Mouse (Mus musculus) kidney, postnatal 4 days (tissue): Measurements from ENCODE around the gene H2-DMb1.
A peak's percentile ranks its signal among the peaks of the same experiment; 100 is the strongest.

Experiments
- DNase-seq, 2 experiments: peaks; one replicate each; pipeline ENCODE4 v3.0.0; 2021; ENCODE audit warnings: mixed read lengths in 2 of 2

H2-DMb1 gene

DNA sequence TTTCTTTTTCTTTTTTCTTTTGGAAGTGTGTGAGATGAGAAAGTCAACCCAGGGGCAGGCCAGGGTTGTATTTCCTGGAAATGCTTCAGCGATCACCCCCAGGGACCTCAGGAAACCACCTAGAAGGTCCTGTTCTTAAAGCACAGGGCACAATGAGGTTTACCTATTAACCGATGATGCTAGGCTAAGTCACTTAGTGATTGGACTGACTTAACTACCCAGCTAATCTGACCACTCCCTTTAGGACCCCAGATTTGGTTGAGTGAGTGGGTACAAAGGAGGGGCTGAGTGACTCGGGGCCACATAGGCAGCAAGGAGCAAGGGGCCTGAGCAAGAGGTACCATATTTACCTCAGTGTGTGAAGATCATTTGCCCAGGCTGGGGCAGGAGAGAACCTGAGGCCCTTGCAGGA lies 7.9 kb upstream of the H2-DMb1 start:
- peak in 1 of 2 experiments; percentile 29 for DNase-seq

DNA sequence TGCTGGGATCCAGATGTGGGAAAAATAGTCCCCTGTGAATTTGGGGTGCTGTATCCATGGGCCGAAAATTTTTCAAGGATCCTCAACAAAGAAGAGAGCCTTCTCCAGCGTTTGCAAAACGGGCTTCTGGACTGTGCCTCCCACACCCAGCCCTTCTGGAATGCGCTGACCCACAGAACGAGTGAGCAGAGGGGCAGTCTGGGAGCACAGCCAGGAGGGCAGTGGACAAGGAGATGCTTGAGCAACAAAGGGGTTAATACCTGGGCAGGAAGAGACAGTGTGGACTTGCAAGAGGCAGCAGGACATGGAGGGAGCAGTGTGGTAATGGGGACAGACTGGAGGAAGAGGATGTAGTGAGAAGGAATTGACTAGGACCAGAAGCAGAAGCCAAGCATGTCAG lies 2.7 kb downstream of the H2-DMb1 start:
- DNase-seq: peak; percentile 18 to 58

DNA sequence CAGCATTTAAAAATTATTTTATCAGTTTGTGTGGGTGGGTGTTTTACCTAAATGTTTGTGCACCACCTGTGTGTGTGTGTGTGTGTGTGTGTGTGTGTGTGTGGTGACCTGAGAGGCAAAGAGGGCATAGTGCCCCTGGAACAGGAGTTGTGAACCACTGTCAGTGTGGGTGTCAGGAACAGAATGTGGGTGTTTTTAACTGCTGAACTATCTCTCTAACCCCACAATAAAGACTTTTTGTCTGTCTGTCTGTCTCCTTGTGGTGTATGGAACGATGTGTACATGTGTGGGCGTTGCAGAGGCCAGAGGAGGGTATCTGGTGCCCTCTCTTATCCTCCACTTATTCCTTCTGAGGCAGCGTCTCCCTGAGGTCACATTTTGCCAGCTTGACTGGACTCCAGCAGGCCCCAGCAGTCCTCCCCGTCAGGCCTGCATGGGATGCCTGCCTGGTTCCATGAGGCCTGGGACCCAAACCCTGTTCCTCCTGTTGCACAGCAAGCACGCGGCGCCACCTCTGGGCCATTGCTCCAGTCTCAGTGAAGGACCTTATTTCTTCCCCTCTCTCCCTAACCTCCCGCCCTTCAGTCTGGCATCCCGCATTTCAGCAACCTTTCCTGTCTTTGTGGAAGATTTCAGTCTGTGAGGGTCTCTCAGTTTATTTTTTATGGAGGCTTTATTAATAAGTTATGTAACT lies 11.5 kb downstream of the H2-DMb1 start:
- DNase-seq: peak; percentile 61 to 72

DNA sequence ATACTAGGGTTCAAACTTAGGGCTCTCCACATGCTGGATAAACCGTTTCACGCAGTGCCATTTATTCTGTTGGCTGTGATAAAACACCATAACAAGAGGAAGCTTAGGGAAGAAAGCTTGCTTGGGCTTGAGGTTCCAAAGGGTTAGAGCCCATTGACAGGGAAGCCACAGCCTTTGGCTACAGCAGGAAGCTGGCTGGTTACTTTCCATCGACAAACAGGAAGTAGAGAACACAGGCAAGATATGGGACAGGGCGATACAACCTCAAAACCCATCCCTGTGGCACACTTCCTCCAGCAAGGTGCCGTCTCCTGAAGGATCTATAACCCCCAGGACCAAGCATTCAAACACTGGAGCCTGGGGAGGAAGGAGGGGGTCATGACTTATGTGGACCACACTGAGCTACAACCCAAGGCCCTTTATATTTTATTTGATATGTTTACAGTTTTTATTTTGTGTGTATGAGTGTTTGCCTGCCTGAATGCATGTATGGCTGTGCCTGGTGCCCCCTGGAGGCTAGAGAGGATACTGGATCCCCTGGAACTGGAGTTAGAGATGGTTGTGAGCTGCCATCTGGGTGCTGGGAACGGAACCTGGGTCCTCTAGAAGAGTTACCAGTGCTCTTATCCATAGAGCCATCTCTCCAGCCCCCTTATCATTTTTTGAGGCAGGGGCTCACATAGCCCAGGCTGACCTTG lies 12.3 kb downstream of the H2-DMb1 start:
- peak in 1 of 2 experiments; percentile 23 for DNase-seq

DNA sequence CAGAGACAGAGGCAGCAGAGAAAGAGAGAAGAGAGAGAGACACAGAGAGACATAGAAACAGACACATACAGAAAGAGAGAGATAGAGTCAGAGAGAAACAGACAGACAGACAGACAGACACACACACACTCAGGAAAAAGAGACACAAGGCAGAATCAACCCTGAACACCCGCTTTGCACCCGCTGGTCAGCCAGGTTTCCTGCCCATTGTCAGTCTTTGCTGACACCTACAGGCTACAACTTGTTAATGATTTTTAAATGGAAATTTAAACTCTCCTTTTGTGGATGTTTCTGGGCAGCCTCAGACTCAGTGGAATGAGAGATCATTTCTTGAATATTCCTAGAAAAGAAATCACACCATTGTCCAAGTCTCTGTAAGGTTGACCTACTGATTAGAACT lies 16.4 kb downstream of the H2-DMb1 start:
- peak; percentile 60 to 75 for DNase-seq

DNA sequence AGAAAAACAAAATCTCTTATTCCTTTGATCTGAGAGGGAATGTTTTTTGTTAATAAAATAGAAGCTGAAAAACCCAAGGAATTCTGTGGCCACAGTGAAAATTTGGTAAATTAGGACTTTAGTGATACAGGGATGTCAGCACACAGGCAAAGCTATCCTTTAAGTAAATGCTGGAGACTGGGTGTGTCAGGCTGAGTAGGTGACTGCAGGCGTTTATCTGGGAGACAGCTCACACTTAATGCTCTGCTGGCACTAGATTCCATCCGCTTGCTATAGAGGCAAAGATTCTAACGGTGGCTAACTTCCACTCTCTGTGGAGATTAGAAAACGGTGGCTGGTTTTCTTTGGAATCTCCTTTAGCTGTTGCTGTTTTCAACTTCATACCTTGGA lies 17.6 kb downstream of the H2-DMb1 start:
- DNase-seq: no peak

DNA sequence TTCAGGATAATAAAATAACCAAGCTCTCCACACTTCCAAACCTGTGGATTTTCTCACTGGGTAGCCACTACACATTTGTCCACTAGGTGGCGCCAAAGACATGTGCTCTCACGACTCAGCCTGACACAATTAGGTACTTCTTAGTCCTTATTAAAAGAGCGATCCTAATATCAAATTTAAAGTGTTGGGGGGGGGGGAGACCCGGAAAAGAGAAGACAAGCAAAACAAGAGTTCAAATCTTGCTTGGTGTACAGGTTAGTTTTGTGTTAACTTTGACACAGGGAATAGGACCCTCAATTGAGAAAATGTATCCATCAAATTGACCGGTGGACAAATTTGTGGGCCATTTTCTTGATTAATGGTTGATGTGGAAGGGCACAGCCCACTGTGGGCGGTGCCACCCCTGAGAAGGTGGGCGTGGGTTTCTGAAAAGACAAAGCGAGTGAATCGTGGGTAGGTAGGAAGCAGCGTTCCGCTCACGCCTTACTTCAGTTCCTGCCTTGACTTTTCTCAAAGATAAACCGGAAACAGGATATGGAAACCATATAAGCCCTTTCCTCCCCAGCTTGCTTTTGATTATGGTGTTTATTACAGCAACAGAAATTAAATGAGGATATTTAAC lies 18.1 kb downstream of the H2-DMb1 start:
- DNase-seq: peak; percentile 87 to 89

DNA sequence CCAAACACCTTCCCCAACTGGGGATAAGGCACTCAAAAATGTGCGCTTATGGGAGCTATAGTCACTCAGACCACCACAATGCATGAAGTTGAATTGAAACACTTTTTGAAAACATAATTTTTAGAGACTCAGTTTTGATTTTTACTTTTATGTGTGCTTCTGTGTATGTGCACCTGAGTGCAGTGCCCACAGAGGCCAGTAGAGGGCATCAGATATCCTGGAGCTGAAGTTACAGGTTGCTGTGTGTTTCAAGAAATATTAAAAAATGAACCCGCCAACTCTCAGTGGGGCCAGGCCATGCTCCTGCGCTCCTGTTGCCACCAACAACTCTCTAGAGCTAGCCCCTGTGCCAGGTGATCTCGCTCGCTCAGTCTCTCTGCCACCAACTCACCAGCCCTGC lies 19.7 kb downstream of the H2-DMb1 start:
- DNase-seq: no peak

DNA sequence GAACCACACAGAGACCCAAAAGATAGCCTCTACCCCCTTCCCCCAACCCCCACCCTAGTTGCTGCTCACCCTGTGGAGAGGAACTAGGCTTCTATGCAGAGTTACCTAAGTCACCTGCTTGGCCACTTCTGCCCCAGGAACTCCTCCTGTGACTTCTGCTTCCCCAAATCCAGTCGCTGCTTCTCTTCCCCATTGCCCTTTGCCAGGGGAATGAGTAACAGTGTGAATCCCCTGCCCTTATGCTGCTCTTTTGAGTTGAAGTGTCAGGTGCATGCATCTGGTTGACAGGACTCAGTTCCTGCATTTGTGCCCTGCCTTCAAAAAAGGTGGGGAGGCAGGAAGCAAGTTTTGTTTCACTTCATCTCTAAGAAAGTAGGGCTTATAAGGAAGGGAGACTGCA lies 21.2 kb downstream of the H2-DMb1 start:
- no peak for DNase-seq

DNA sequence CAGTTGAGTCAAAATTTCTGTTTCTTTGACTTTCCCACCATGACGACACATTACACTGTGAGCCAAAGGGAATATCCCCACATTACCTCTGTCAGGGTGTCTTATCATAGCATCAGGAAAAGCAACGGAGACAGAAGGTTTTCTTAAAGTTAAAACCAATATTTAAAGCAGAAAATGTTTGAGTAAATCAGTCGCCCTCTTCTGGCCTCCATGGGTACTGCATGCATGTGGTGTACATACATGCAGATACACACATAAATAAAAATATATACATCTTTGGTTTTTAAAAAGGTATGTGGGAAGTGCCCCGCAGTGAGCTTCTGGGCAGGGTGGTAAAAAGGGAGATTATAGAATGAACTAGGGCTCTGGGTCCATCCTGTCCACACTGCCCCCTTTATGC lies 24.3 kb downstream of the H2-DMb1 start:
- no peak for DNase-seq

DNA sequence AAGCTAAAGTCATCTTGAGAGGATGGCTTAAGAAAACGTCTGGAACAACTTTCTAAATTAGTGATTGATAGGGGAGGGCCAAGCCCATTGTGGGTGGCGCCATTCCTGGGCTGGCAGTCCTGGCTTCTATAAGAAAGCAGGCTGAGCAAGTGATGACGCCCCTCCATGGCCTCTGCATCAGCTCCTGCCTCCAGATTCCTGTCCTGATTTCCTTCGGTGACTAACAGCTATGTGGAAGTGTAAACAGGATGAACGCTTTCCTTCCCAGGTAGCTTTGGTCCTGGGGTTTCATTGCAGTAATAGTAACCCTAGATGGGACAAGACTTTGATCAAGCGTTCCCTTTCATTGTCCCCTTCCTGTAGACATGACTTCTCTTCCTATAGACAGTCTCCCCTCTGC lies 26.1 kb downstream of the H2-DMb1 start:
- DNase-seq: no peak

DNA sequence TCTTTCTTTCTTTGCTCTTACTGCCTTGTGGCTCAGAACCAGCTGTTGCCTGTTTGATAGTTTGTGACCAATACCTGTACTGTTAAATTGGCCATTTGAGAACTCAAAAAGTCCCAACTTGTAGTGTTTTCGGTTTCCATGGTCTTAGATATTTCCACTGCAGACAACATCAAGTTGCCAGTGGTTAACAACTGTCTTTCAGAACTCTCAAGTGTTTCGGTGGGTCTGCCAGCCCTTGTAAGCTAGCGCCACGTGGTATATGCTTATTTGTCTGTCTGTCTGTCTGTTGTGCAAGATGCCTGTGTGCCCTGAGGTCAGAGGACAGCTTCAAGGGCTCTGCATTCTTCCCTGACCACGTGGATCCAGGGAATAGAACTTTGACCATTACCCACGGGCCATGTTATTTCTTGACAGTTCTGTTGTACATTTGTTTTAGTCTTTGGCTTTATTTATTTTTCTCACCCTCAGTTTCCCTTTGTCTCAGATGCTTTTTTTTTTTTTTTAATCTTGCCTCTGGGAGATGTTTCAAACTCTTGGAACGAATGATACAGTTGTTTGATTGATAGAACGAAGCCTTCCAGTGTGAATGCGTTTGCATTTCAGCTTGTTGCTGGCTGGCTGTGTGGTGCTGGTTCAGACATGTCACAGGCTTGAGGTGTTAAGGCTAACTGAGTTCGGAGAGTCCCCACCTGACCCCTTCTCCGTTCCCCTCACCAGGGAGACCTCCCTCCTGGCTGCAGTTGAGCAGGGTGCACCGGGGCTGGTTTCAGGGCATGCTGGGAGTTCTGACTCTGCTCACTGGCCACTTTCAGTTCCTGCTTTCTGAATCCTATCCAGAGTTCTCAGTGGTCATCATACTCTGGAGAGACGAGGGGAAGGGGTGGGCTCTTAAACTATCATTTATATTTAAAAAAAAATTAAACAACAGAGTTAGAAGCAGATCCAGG lies 27.3 kb downstream of the H2-DMb1 start:
- DNase-seq: no peak

DNA sequence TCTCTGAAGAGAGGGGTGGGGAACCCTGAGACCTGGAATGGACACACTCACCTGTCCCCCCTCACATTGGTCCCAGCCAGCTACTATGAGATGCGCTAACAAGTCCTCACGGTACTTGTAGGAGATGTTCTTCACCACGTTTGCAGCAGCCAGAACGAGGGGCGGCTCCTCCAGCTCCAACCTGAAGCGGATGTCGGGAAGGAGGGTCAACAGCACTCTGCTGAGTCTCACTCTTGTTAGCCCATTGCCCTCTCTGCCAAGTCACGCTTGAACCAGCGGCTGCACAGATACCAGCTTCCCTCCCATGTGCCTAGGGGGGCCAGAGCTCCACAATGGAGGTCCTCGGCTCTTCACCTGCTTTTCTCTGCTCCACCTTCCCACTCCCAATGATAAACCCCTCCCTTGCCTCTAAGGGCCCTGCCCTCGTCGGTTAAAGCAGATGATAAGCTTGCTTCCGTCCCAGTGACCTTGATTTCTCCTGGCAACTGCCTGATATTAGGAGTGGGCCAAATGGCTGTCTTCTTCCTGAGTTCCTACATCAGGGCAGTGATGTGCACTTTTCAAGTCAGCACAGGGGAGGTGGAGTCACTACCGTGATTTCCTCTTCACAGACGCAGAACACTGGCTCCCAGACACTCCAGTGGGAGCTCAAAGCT lies 30.8 kb downstream of the H2-DMb1 start:
- no peak for DNase-seq

DNA sequence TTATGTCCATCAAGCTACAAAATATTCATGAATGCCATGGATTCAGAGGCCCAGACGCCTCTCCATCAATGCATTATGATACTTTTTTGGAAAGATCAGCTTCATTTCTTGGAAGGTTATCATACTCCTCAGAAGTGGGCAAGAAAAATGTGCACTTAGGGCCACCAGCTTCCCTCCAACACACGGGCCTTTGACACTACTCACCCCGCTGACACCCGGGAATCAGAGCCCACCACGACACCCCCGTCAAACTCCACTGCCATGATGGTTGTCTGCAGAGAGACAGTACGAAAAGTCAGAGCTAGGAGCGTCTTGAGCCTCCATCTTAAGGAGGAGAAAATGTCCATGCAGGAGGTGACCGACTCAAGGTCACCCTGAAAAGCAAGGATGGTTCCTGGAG lies 32.7 kb downstream of the H2-DMb1 start:
- no peak for DNase-seq

DNA sequence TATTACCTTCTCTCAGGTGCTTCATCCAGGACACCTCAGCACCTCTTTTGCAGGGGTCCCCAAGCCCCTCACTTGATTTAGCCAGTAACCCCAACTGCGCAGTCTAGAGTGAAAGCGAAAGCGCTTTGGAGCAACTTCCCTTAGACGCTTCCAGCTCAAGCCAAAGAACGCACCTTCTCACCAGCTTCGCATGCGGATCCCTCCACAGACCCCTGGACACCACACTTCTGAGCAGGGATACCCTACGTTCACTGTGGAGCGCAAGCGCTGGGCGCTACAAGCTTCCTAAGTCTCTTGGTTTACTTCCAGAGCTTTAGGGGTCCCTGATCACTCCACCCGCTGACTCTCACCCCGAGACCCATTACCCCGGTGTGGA lies 34.0 kb downstream of the H2-DMb1 start:
- DNase-seq: no peak

DNA sequence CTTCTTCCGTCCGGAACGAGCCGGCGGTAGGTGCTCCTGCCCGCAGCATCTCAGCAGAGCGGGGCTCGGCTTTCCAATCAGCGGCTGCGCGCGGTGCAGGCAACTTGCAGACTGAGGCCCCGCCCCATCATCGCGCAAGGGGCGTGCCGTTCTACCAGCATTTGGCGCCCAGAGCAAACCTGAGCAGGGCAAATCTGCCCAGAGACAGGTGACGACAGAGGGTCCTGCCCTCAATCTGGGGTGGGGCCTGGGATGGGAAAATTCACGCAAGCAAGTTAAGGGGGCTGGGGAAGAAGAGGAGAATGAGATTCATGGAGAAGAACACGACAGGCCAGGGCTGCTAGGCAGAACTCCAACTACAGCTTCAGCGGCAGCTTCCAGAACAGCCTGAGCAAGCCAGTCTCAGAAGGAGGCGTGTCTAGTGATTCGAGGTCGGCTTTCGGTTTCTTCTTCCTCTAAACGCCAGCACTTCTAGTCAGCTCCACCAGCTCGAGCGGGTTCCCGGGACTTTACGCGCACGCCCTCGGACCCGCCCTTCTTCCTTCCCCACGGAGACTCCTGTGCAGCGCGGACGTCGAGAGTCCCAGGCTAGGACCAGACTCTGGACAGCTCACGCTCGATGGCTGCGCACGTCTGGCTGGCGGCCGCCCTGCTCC lies 34.5 kb downstream of the H2-DMb1 start, which contains the start of the genes Tap1 and Psmb9:
Tap1 (plus strand) TSS at position 293 of the 656 bp plus-strand sequence.
Psmb9 (minus strand) TSS at position 504 of the 656 bp plus-strand sequence.
- DNase-seq: peak; percentile 99 to 100

DNA sequence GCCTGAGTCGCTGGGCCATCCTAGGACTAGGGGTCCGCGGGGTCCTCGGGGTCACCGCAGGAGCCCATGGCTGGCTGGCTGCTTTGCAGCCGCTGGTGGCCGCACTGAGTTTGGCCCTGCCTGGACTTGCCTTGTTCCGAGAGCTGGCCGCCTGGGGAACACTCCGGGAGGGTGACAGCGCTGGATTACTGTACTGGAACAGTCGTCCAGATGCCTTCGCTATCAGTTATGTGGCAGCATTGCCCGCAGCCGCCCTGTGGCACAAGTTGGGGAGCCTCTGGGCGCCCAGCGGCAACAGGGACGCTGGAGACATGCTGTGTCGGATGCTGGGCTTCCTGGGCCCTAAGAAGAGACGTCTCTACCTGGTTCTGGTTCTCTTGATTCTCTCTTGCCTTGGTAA lies 35.1 kb downstream of the H2-DMb1 start:
- DNase-seq: no peak

DNA sequence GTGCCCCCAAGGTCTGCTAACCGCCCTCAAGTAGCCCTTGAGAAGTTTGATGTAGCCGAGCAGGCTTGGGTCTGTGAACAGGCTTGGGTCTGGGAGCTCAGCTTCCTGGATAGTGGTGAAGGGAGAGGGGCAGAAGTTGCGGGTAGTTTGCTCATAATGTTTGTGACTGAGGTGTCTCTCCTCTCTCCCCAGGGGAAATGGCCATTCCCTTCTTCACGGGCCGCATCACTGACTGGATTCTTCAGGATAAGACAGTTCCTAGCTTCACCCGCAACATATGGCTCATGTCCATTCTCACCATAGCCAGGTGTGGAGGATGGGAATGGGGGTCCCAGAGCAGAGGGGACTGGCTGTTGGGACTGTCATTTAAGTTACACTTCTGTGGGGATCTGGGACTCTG lies 36.1 kb downstream of the H2-DMb1 start:
- DNase-seq: no peak

DNA sequence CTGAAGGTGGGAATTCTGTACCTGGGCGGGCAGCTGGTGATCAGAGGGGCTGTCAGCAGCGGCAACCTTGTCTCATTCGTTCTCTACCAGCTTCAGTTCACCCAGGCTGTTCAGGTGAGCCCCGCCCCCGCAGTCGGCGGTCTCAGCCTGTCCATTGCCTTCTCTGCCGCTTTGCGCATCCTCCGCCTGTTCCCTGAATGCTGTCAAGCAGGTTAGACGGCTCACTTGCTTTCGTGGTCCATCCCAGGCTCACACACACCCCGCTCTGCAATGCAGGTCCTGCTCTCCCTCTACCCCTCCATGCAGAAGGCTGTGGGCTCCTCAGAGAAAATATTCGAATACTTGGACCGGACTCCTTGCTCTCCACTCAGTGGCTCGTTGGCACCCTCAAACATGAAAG lies 40.0 kb downstream of the H2-DMb1 start:
- DNase-seq: peak; percentile 27 to 39

DNA sequence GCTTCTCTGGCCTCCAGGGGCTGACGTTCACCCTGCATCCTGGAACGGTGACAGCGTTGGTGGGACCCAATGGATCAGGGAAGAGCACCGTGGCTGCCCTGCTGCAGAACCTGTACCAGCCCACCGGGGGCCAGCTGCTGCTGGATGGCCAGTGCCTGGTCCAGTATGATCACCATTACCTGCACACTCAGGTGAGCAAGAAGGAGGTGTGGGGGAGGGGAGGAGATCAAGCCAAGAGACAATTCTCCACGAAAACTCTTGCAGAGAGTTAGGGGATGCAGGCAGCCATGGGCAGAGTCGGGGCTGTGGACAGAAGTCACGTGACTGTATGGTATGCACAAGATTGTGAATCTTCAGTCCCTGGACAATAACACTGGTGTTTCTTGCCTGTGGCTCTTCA lies 40.6 kb downstream of the H2-DMb1 start:
- DNase-seq: no peak

DNA sequence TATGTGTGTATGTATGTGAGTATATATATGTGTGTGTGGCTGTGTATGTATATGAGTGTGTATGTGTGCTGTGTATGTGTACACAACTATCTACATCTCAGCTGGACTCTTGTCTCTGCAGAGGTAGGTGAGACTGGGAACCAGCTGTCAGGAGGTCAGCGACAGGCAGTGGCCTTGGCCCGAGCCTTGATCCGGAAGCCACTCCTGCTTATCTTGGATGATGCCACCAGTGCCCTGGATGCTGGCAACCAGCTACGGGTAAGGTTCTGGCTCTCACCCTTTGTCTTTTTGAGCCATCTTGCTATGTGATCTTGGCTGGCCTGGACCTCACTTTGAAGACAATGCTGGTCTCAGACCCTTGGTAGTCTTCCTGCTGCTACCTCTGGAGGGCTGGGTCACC lies 41.9 kb downstream of the H2-DMb1 start:
- DNase-seq: no peak

DNA sequence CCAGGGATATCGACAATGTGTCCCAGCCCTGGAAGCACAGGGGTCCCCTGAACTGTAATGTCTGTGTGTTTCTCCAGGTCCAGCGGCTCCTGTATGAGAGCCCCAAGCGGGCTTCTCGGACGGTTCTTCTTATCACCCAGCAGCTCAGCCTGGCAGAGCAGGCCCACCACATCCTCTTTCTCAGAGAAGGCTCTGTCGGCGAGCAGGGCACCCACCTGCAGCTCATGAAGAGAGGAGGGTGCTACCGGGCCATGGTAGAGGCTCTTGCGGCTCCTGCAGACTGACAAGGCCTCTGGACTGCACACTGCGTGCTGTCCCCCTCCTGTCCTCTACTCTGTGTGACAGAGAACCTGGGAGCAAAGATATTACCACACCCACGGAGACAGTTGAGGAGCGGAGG lies 43.6 kb downstream of the H2-DMb1 start:
- no peak for DNase-seq
